Mouse (Mus musculus) right cerebral cortex, postnatal 4 days (tissue): Measurements from ENCODE around the gene Ftsj1.

Experiments used
- DNase-seq: peaks from one replicate; pipeline ENCODE4 v3.0.0-alpha.2; 2022

The Ftsj1 gene

DNA sequence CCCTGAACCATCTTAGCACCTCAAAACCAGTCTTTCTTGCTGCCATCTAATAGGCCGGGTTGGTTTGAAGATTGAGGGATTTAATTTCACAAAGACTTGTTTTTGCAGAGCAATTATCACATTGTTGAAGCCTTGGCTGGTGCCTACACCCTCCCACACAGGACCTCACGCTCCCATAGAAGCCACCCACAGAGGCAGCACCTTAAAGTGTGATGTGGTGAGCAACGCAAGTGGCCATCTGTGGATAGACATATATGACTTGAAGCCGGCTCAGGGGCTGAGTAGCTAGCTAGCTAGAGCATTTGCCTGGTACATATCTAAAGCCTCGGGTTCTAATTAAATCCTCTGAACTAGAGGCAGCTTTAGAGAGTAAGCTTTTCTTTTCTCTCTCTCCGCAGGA, 34.8 kb downstream of the Ftsj1 start:
- no peak for DNase-seq

GRCm38 (mm10) chrX:8211490-8212207, 40.6 kb downstream of the Ftsj1 start:
- no peak for DNase-seq

DNA sequence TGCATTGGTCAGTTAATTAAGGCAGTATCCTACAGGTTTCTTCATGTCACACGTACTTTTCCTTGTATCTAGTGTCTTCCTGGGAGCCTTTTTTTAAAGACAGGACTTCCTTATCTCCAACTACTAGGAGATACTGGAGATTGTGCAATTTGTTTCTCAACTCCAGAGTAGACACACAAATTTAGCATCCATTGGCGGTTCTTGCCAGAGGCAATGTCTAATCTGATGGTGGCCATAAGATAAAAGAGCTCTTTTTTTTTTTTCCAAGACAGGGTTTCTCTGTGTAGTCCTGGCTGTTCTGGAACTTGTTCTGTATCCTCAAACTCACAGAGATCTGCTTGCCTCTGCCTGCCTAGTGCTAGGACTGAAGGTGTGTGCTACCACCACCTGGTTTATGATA, 42.5 kb downstream of the Ftsj1 start:
- DNase-seq: no peak

- DNase-seq: no peak
Observed at GRCm38 (mm10) chrX:8207224-8207623, 45.0 kb downstream of the Ftsj1 start.

GRCm38 (mm10) chrX:8206694-8207197, 45.5 kb downstream of the Ftsj1 start:
- no peak for DNase-seq

DNA sequence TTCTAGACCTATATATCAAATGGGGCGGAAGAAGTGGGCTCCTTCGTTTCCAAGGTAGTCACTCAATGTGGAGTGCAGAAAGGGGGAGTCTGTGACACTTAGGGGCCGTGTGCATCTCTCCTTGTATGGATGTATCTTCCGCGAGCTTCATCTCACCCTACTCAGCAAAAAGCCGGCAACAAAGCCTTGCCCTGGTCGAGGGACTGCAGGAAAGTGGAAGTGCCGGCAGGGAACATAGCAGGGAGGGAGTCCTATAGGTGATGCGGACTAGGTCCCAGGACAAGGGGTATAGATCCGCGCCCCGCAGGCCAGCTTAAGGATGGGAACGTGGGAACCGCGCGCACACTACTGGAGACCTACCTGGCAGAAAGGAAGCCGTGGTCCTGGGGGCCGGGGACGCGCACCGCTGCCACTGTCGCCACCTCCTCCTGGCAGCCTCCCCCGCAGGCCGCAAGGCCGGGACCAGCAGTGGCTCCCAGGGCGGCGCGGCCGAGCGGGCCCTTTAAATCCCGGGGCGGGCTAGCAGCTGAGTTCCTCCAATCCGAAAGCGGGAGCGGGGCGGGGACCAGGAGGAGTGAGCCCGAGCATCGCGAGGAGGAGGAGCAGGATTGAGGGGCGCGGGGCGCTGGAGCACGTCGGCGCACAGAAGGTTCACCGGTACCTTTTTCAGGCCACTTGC, 46.1 kb downstream of the Ftsj1 start, which contains the start of gene Porcn:
Gene Porcn (minus strand): TSS at position 511 of the 679 bp plus-strand sequence.
- DNase-seq: peak; percentile 81

DNA sequence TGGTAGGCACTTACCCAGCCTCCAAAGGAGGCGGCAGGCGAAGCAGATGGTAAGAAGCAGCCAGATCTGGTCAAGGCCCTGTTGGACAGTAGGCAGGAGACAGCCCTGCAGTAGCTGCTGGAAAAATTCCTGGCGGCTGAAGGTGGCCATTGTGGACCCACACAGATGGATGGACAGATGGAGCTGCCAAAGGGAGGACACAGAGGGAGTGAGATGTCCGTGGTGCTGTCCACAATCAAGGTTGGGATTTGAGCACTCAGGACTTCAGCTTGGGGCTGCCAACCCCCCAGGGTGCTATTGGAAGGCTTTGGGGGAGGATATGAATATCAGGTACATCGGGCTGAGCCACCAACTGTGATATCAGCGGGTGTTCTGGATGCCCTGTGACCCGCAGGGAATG, 46.7 kb downstream of the Ftsj1 start:
- DNase-seq: no peak

DNA sequence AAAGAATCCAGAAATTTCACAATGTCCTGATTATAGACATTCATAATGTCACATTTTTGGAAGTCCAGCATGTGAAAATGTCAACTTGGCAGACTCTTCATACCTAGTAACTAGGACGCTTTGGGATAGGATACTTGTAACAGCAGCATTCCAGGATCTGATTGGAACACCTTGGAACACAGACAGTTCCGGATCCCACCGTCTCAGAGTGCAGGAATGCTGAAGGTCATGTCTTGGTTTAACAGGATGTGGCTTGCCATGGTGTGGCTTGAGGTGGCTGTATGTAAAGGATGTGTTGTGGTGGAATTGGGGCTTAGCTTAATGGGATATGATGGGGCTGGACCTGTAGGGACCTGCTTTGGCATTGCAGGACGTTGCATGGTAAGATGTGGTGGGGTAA, 47.1 kb downstream of the Ftsj1 start:
- no peak for DNase-seq

DNA sequence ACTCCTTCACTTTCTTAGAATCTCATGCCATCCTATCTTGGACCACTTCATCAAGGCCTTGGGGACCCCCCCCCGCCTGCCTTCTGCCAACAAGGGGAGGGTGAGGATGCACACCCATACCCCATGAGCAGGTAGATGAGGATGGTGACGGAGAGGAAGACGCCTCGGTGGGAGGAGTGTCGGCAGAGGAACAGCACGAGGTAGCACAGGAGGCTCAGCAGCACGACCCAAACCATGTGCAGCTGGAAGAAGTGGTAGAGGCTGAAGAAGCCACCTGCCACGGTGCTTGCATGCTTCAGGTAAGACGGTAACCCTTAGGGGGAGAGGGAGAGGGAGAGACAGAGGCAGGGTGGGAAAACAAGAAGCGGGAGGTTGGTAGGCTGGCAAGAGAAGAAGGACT, 48.1 kb downstream of the Ftsj1 start:
- no peak for DNase-seq

DNA sequence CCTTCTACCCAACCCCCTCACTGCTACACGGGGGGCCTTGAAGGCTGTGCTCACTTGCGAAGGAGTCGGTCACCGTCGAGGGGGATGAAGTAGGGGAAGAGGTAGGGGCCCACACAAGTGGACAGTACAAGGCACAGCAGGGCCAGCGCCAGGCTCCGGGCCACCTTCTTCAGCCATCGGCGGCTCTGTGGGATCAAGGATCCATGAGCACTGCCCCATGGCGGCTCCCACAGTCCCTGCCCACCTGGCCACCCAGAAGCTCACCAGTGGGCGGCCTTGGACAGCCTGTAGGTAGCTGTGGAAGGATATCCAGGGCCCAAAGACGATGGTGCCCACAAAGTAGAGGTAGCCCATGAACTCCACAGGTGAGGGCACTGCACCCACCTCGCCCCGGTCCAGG, 49.1 kb downstream of the Ftsj1 start:
- no peak for DNase-seq

DNA sequence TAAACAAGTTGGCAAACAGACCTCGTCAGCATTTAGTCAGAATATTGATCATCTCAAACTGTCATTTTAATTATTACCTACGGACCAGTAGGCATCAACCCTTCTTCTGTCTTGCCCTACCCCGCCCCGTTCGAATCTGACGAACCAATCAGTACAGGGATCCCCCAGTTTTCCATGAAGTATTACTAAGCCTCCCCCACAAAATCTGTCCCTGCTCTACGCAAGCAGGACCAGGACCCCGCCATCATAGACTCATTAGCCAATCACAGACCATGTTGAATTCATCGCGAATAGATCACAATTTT, 58.8 kb downstream of the Ftsj1 start, which contains the start of gene Ebp:
Gene Ebp (minus strand): TSS at position 94 of the 305 bp plus-strand sequence.
- peak; percentile 11 for DNase-seq

DNA sequence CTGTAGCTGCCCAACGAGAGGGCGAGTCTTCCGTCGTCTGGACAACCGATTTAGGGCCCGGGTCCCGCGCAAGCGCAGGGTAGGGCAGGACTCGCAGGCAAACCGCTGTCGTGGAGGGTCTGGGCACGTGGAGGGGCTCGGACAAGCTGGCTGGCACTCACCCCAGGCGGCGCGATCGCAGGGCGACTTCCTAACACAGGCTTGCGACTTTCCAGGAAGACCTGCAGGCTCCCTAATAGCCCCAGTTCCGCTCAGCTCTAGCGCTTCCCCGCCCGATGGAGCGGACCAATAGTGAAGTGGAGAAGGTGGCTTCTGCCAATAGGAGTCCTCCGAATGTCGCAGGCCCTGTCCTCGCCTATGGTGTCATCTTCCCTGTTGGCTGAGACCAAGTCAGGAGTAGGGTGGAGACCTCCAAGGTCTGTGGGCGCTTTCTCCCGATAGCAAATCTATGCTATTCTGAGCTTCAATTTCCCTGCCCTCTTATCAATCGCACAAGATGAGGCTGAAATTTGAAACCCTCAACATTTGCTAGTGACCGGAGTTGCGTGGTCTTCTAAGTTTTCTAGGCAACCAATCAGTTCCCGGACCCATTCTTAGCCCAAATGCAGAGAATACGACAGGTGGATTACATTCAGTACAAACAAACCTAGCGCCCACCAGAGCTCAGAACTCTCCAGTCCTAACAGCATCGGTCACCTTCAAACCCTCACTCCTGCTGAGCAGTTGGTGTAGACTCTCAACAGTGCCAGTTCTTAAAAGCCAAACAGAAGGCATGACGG, 59.4 kb downstream of the Ftsj1 start:
- DNase-seq: peak; percentile 67

DNA sequence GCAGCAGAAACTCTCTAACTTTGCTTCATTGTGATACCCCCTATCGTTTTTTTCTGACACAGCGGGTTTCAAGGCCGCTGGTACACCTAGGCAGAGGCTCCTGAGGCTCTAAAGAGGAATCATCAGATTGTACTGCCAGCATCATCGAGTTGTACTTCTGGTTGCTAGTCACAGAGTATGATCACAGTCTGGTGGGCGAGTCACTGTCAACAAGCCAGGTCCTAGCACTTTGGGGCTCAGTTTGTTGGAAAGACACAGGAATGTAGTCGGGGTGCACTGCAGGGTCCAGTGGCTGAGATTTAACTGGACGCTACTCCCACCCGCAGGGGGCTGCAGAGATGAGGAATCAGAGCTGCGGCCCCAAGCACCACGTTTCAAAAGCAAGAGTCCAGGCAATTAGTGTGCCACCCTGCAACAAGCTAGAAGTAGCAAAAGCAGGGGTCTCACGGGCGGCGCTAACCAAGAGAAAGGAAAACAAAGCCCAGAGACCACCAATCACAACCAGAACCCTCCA, 60.0 kb downstream of the Ftsj1 start:
- no peak for DNase-seq
